Mouse (Mus musculus): ENCODE measurements around the gene Palld. TPM values are rescaled to one million over a fixed set of nuclear protein-coding genes. Genes with fewer than 3 reads are reported as not detected.
A peak's percentile ranks its signal among the peaks of the same experiment; 100 is the strongest.

Palld gene
- polyA plus RNA-seq, 1 experiment from 2014 or later = 17.3 TPM

- Histone ChIP-seq H3K9ac (ENCODE audit: low read depth, low read length) (no peak overlapping the region), H3K27ac (ENCODE audit: low read depth, low read length) (no peak overlapping the region), H3K4me2 (ENCODE audit: low read length) (no peak overlapping the region), H3K9me3 (ENCODE audit: control insufficient read depth, low read length) (no peaks in the 10 kb centered on the region), H3K4me3 (ENCODE audit: low read length) (no peak overlapping the region), H3K36me3 (ENCODE audit: control insufficient read depth, insufficient read depth, low read length) (no peaks in the 10 kb centered on the region), H3K4me1 (ENCODE audit: control insufficient read depth, insufficient read depth, low read depth, low read length) (no peaks in the 10 kb centered on the region), H3K27me3 (replicated peaks; ENCODE audit: control insufficient read depth, insufficient read depth, low read length) (no peaks in the 10 kb centered on the region)
- 61% methylated on average over 4 of the region's 4 CpGs for WGBS
- no peak for ATAC-seq
These were observed 232.1 kb downstream of the Palld start for GRCm38 (mm10) chr8:61670376-61670775.

- no peaks in the 10 kb centered on the region for H3K9me3 ChIP-seq (ENCODE audit: control insufficient read depth, low read length)
- no peak overlapping the region for H3K9ac ChIP-seq (ENCODE audit: low read depth, low read length)
- WGBS = 18% methylated on average over 6 of the region's 6 CpGs
- 0 out of 2 replicates have a peak, but pooled peaks have one; percentile 27 for ATAC-seq
- H3K4me3 ChIP-seq (ENCODE audit: low read length) = no peak overlapping the region
- no peaks in the 10 kb centered on the region for H3K27me3 ChIP-seq (replicated peaks; ENCODE audit: control insufficient read depth, insufficient read depth, low read length)
- no peaks in the 10 kb centered on the region for H3K36me3 ChIP-seq (ENCODE audit: control insufficient read depth, insufficient read depth, low read length)
- H3K4me1 ChIP-seq (ENCODE audit: control insufficient read depth, insufficient read depth, low read depth, low read length) = no peaks in the 10 kb centered on the region
- no peak overlapping the region for H3K27ac ChIP-seq (ENCODE audit: low read depth, low read length)
- H3K4me2 ChIP-seq (ENCODE audit: low read length) = no peak overlapping the region
These were observed 235.6 kb downstream of the Palld start for GRCm38 (mm10) chr8:61666919-61667318.

- H3K9me3 ChIP-seq (ENCODE audit: control insufficient read depth, low read length) = no peaks in the 10 kb centered on the region
- H3K9ac ChIP-seq (ENCODE audit: low read depth, low read length) = no peak overlapping the region
- H3K27me3 ChIP-seq (replicated peaks; ENCODE audit: control insufficient read depth, insufficient read depth, low read length) = no peaks in the 10 kb centered on the region
- no peak overlapping the region for H3K4me2 ChIP-seq (ENCODE audit: low read length)
- H3K4me1 ChIP-seq (ENCODE audit: control insufficient read depth, insufficient read depth, low read depth, low read length) = no peaks in the 10 kb centered on the region
- no peak overlapping the region for H3K27ac ChIP-seq (ENCODE audit: low read depth, low read length)
- H3K4me3 ChIP-seq (ENCODE audit: low read length) = no peak overlapping the region
- WGBS = 60% methylated on average over 8 of the region's 8 CpGs
- no peaks in the 10 kb centered on the region for H3K36me3 ChIP-seq (ENCODE audit: control insufficient read depth, insufficient read depth, low read length)
- ATAC-seq = no peak
These were observed 237.5 kb downstream of the Palld start for GRCm38 (mm10) chr8:61665021-61665420.

- WGBS = 86% methylated on average over 6 of the region's 6 CpGs
- Histone ChIP-seq H3K27me3 (replicated peaks; ENCODE audit: control insufficient read depth, insufficient read depth, low read length) (no peaks in the 10 kb centered on the region), H3K4me3 (ENCODE audit: low read length) (no peak overlapping the region), H3K9me3 (ENCODE audit: control insufficient read depth, low read length) (no peaks in the 10 kb centered on the region), H3K4me1 (ENCODE audit: control insufficient read depth, insufficient read depth, low read depth, low read length) (no peaks in the 10 kb centered on the region), H3K4me2 (ENCODE audit: low read length) (no peak overlapping the region), H3K9ac (ENCODE audit: low read depth, low read length) (no peak overlapping the region), H3K27ac (ENCODE audit: low read depth, low read length) (no peak overlapping the region), H3K36me3 (ENCODE audit: control insufficient read depth, insufficient read depth, low read length) (no peaks in the 10 kb centered on the region)
- ATAC-seq = no peak
These were observed 238.3 kb downstream of the Palld start for GRCm38 (mm10) chr8:61664162-61664561.

GRCm38 (mm10) chr8:61662829-61663228 lies 239.7 kb downstream of the Palld start:
- H3K4me2 ChIP-seq (ENCODE audit: low read length) = no peak overlapping the region
- H3K9me3 ChIP-seq (ENCODE audit: control insufficient read depth, low read length) = no peaks in the 10 kb centered on the region
- ATAC-seq = no peak
- no peaks in the 10 kb centered on the region for H3K27me3 ChIP-seq (replicated peaks; ENCODE audit: control insufficient read depth, insufficient read depth, low read length)
- H3K4me3 ChIP-seq (ENCODE audit: low read length) = no peak overlapping the region
- H3K27ac ChIP-seq (ENCODE audit: low read depth, low read length) = no peak overlapping the region
- WGBS = 89% methylated on average over 4 of the region's 4 CpGs
- no peak overlapping the region for H3K9ac ChIP-seq (ENCODE audit: low read depth, low read length)
- no peaks in the 10 kb centered on the region for H3K36me3 ChIP-seq (ENCODE audit: control insufficient read depth, insufficient read depth, low read length)
- no peaks in the 10 kb centered on the region for H3K4me1 ChIP-seq (ENCODE audit: control insufficient read depth, insufficient read depth, low read depth, low read length)

GRCm38 (mm10) chr8:61661611-61662010 lies 240.9 kb downstream of the Palld start:
- Histone ChIP-seq H3K9ac (ENCODE audit: low read depth, low read length) (no peak overlapping the region), H3K4me2 (ENCODE audit: low read length) (no peak overlapping the region), H3K4me3 (ENCODE audit: low read length) (no peak overlapping the region), H3K4me1 (ENCODE audit: control insufficient read depth, insufficient read depth, low read depth, low read length) (no peaks in the 10 kb centered on the region), H3K36me3 (ENCODE audit: control insufficient read depth, insufficient read depth, low read length) (no peaks in the 10 kb centered on the region), H3K27ac (ENCODE audit: low read depth, low read length) (no peak overlapping the region), H3K9me3 (ENCODE audit: control insufficient read depth, low read length) (no peaks in the 10 kb centered on the region), H3K27me3 (replicated peaks; ENCODE audit: control insufficient read depth, insufficient read depth, low read length) (no peaks in the 10 kb centered on the region)
- ATAC-seq = no peak
- WGBS = 93% methylated on average over 5 of the region's 5 CpGs

GRCm38 (mm10) chr8:61660961-61661360 lies 241.5 kb downstream of the Palld start:
- no peaks in the 10 kb centered on the region for H3K9me3 ChIP-seq (ENCODE audit: control insufficient read depth, low read length)
- no peak for ATAC-seq
- H3K27me3 ChIP-seq (replicated peaks; ENCODE audit: control insufficient read depth, insufficient read depth, low read length) = no peaks in the 10 kb centered on the region
- no peak overlapping the region for H3K4me2 ChIP-seq (ENCODE audit: low read length)
- no peaks in the 10 kb centered on the region for H3K4me1 ChIP-seq (ENCODE audit: control insufficient read depth, insufficient read depth, low read depth, low read length)
- H3K4me3 ChIP-seq (ENCODE audit: low read length) = no peak overlapping the region
- no peaks in the 10 kb centered on the region for H3K36me3 ChIP-seq (ENCODE audit: control insufficient read depth, insufficient read depth, low read length)
- no peak overlapping the region for H3K9ac ChIP-seq (ENCODE audit: low read depth, low read length)
- WGBS = 89% methylated on average over 5 of the region's 5 CpGs
- H3K27ac ChIP-seq (ENCODE audit: low read depth, low read length) = no peak overlapping the region

- H3K4me1 ChIP-seq (ENCODE audit: control insufficient read depth, insufficient read depth, low read depth, low read length) = no peaks in the 10 kb centered on the region
- H3K4me3 ChIP-seq (ENCODE audit: low read length) = no peak overlapping the region
- no peak overlapping the region for H3K9ac ChIP-seq (ENCODE audit: low read depth, low read length)
- WGBS = 89% methylated on average over 6 of the region's 6 CpGs
- H3K9me3 ChIP-seq (ENCODE audit: control insufficient read depth, low read length) = no peaks in the 10 kb centered on the region
- no peak overlapping the region for H3K4me2 ChIP-seq (ENCODE audit: low read length)
- ATAC-seq = no peak
- H3K27ac ChIP-seq (ENCODE audit: low read depth, low read length) = no peak overlapping the region
- H3K27me3 ChIP-seq (replicated peaks; ENCODE audit: control insufficient read depth, insufficient read depth, low read length) = no peaks in the 10 kb centered on the region
- H3K36me3 ChIP-seq (ENCODE audit: control insufficient read depth, insufficient read depth, low read length) = no peaks in the 10 kb centered on the region
These were observed 250.5 kb downstream of the Palld start for GRCm38 (mm10) chr8:61651955-61652354.

- WGBS = 88% methylated on average over 8 of the region's 8 CpGs
- H3K27me3 ChIP-seq (replicated peaks; ENCODE audit: control insufficient read depth, insufficient read depth, low read length) = no peaks in the 10 kb centered on the region
- H3K9ac ChIP-seq (ENCODE audit: low read depth, low read length) = no peak overlapping the region
- H3K4me2 ChIP-seq (ENCODE audit: low read length) = no peak overlapping the region
- H3K27ac ChIP-seq (ENCODE audit: low read depth, low read length) = no peak overlapping the region
- ATAC-seq = no peak
- no peaks in the 10 kb centered on the region for H3K9me3 ChIP-seq (ENCODE audit: control insufficient read depth, low read length)
- H3K36me3 ChIP-seq (ENCODE audit: control insufficient read depth, insufficient read depth, low read length) = no peaks in the 10 kb centered on the region
- no peaks in the 10 kb centered on the region for H3K4me1 ChIP-seq (ENCODE audit: control insufficient read depth, insufficient read depth, low read depth, low read length)
- H3K4me3 ChIP-seq (ENCODE audit: low read length) = no peak overlapping the region
These were observed 256.2 kb downstream of the Palld start for GRCm38 (mm10) chr8:61646195-61646835.

GRCm38 (mm10) chr8:61645642-61646041 lies 256.8 kb downstream of the Palld start:
- no peaks in the 10 kb centered on the region for H3K36me3 ChIP-seq (ENCODE audit: control insufficient read depth, insufficient read depth, low read length)
- no peaks in the 10 kb centered on the region for H3K4me1 ChIP-seq (ENCODE audit: control insufficient read depth, insufficient read depth, low read depth, low read length)
- no peaks in the 10 kb centered on the region for H3K27me3 ChIP-seq (replicated peaks; ENCODE audit: control insufficient read depth, insufficient read depth, low read length)
- H3K4me2 ChIP-seq (ENCODE audit: low read length) = no peak overlapping the region
- no peak overlapping the region for H3K27ac ChIP-seq (ENCODE audit: low read depth, low read length)
- H3K4me3 ChIP-seq (ENCODE audit: low read length) = no peak overlapping the region
- WGBS = 85% methylated on average over 6 of the region's 6 CpGs
- no peaks in the 10 kb centered on the region for H3K9me3 ChIP-seq (ENCODE audit: control insufficient read depth, low read length)
- no peak for ATAC-seq
- H3K9ac ChIP-seq (ENCODE audit: low read depth, low read length) = no peak overlapping the region

Data from hindbrain, embryonic 16.5 days (tissue).